Mouse (Mus musculus) embryonic fibroblast, embryonic 13.5 days (primary cell): ENCODE data around the gene Tmem183a.

Experiments
- CTCF ChIP-seq: IDR thresholded peaks from 2 replicates; pipeline ENCODE4 v1.5.1; 2011; ENCODE audit warnings: mild to moderate bottlenecking, control low read depth, low read length, moderate library complexity, borderline replicate concordance; ENCODE audit not compliant: insufficient read depth
- POLR2A ChIP-seq: IDR thresholded peaks from 2 replicates; pipeline ENCODE4 v1.6.1; 2011; ENCODE audit warnings: low read depth, mild to moderate bottlenecking, control low read depth, low read length, moderate library complexity

DNA sequence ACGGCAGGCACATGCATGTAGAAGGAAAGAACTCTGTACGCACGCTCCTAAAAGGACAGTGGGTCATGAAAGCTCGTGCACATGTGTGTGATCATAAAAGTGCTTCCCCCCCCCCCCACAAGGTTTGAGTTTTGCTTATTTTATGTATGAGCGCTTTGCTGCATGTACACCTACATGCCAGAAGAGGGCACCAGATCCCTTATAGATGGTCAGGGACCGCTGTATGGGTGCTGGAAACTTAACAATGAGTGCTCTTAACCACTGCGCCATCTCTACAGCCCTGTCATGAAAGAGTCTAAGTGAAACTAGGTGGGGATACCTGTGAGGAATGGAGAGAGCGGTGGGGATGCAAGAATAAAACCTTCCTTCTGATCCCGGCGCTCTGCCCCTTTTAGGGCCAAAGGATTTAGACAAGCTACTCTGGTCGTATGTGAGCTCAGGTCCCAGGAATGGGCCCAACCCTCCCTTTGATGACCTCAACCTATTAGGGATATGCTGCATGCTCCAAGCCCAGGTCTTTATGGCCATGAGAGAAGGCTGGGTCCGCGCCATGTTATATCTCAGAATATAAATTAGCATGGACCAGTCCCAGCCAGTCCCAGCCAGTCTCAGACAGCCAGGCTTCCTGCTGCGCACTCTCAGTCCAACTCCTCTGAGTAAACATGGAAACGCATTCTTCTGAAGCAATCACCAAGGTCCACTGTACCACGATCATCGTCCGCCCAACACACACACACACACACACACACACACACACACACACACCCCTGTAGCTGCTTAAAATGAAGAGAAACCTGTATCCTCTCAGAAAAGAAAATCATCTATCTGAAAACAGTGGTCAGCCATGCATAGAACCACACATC, 21.8 kb downstream of the Tmem183a start:
- TF ChIP-seq POLR2A: no peak
- TF ChIP-seq CTCF: no peak
